Mouse (Mus musculus) liver, postnatal 0 days (tissue): ENCODE measurements around the gene Asb10. TPM values are rescaled to one million over a fixed set of nuclear protein-coding genes. Genes with fewer than 3 reads are reported as not detected.

Source experiments
- ATAC-seq: fragments of 200-750 bp; cut with Nextera tagmentation; 2 replicates; pipeline ENCODE4 v1.8.0; 2017; ENCODE audit warnings: mild to moderate bottlenecking, moderate library complexity
- DNase-seq: peaks from one replicate; pipeline ENCODE4 v3.0.0-alpha.2; 2016
- H3K27ac ChIP-seq: fragments of 300-500 bp; sonication (generic); 2 replicates; pipeline ENCODE4 v1.5.1; 2014; ENCODE audit warnings: antibody characterized with exemption, moderate library complexity, mild to moderate bottlenecking, low read depth
- H3K27me3 ChIP-seq: fragments of 300-500 bp; sonication (generic); 2 replicates; pipeline ENCODE4 v1.6.1; 2014; ENCODE audit warnings: low read length, control low read depth, mixed read lengths; ENCODE audit not compliant: insufficient read depth
- H3K36me3 ChIP-seq: fragments of 300-500 bp; sonication (generic); replicated peaks from 2 replicates; pipeline ENCODE4 v1.6.1; 2014; ENCODE audit warnings: mild to moderate bottlenecking, control low read depth, low read length, moderate library complexity, mixed read lengths; ENCODE audit not compliant: insufficient read depth
- H3K4me1 ChIP-seq: fragments of 300-500 bp; sonication (generic); 2 replicates; pipeline ENCODE4 v1.6.1; 2014; ENCODE audit warnings: antibody characterized with exemption, mild to moderate bottlenecking, control low read depth; ENCODE audit not compliant: insufficient read depth
- H3K4me2 ChIP-seq: fragments of 300-500 bp; sonication (generic); 2 replicates; pipeline ENCODE4 v1.6.1; 2014; ENCODE audit warnings: low read depth, mild to moderate bottlenecking, low read length, moderate library complexity, mixed read lengths
- H3K4me3 ChIP-seq: fragments of 300-500 bp; sonication (generic); 2 replicates; pipeline ENCODE4 v1.5.1; 2014; ENCODE audit warnings: low read depth, low read length
- H3K9ac ChIP-seq: fragments of 300-500 bp; sonication (generic); replicated peaks from 2 replicates; pipeline ENCODE4 v1.6.1; 2014; ENCODE audit warnings: mild to moderate bottlenecking, moderate library complexity
- H3K9me3 ChIP-seq: fragments of 300-500 bp; sonication (generic); 2 replicates; pipeline ENCODE4 v1.6.1; 2016; ENCODE audit warnings: mild to moderate bottlenecking, control low read depth, low read length, mixed read lengths
- CTCF ChIP-seq: sonication (generic); IDR thresholded peaks from 2 replicates; pipeline ENCODE4 v1.5.1; 2016; ENCODE audit warnings: antibody characterized with exemption, low read depth
- EP300 ChIP-seq: IDR thresholded peaks from 2 replicates; pipeline ENCODE4 v1.6.1; 2016; ENCODE audit warnings: antibody characterized with exemption, low read depth, mild to moderate bottlenecking
- WGBS: fragments of 180-500 bp; shearing (Covaris S2); extraction: QIAGEN DNeasy Blood & Tissue Kit; methylation state at CpG from one replicate; pipeline ENCODE4 v1.1.7; 2014; ENCODE audit not compliant: insufficient replicate concordance; 5-methylcytosine and 5-hydroxymethylcytosine counted together
- polyA plus RNA-seq: library from polyadenylated mRNA; unstranded; fragments of >200 nt; fragmentation: Nextera tagmentation; extraction: Ambion mirVana; gene quantifications from 2 replicates; pipeline ENCODE4 v1.2.1, GENCODE M21; 2015

Asb10 gene
- polyA plus RNA-seq, 1 experiment from 2014 or later = 0.06 TPM

DNA sequence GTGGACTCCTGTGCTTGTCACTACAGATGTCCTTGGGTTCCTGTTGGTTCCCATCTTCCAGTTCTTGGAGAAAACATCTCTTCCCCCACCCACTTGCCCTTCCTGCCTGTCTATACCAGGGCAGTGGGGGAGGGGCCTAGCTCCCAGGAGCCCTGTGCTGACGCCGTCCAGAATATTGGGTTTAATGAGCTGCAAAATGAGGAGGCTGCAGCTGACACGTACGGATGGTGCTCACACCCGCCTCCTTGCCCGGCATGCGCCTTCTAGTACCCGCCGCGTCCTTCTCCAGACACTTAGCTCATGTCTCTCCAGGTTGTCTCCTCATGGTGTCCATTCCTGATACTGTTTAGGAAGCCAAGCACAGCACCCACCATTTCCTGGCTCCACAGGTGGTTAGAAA lies 41.7 kb downstream of the Asb10 start:
- TF ChIP-seq CTCF (no peak), EP300 (no peak)
- Histone ChIP-seq H3K4me3 (no peak overlapping the region), H3K9ac (no peak overlapping the region), H3K36me3 (peaks cover 22% of the 10 kb centered on the region), H3K27me3 (no peaks in the 10 kb centered on the region), H3K4me1 (no peaks in the 10 kb centered on the region), H3K27ac (no peak overlapping the region), H3K9me3 (no peaks in the 10 kb centered on the region), H3K4me2 (no peak overlapping the region)
- DNase-seq (no peak), ATAC-seq (no peak)
- WGBS = 83% methylated on average over 10 of the region's 10 CpGs

DNA sequence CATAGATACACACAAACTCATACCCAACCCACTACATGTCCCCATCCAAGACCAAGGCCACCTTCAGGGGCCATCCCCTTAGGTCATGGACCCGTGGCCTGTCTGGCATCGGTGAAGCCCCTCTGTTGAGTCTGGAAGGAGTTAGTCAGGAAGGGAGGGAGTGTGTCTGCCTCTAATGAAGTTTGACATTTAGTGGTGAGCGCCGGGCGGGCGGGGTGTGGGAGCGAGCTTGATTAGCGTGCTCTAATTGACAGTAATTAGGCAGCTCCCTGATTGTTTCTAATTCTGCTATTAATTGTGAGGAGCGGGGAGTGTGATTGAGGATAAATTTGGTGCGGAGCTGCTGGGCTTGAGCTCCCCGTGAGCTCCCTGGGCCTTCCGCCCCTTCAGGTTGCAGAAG lies 43.3 kb downstream of the Asb10 start:
- WGBS = 86% methylated on average over 12 of the region's 12 CpGs
- ATAC-seq = no peak

DNA sequence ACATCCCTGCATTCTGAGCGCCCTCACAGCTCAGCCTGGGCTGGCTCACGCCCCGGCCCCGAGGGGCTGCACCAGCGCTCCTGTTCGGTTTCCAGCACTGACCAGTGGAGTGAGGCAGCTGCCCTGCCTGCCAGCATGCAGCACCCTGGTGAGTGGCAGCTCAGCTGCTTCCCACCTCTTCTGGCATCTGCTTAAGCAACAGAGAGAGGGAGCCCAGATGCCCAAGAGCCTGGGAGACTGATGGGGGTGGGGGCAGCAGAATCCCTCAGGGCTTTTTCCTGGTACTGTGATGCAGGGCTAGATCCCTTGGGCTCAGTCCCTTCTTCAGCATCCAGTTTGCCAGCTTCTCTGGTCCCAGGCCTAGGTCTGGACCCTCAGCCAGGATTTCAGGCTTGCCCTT lies 44.0 kb downstream of the Asb10 start:
- H3K4me1 ChIP-seq = no peaks in the 10 kb centered on the region
- no peak overlapping the region for H3K27ac ChIP-seq
- 93% methylated on average over 6 of the region's 6 CpGs for WGBS
- H3K9me3 ChIP-seq = no peaks in the 10 kb centered on the region
- DNase-seq (no peak), ATAC-seq (no peak)
- TF ChIP-seq CTCF (no peak), EP300 (no peak)
- no peak overlapping the region for H3K4me3 ChIP-seq
- H3K27me3 ChIP-seq = no peaks in the 10 kb centered on the region
- H3K4me2 ChIP-seq = no peak overlapping the region
- H3K9ac ChIP-seq = no peak overlapping the region
- peaks cover 38% of the 10 kb centered on the region for H3K36me3 ChIP-seq

More for the DNA sequence above, 43.3 kb downstream of the Asb10 start:
- Histone ChIP-seq H3K4me3 (no peak overlapping the region), H3K4me2 (no peak overlapping the region), H3K9me3 (no peaks in the 10 kb centered on the region), H3K9ac (no peak overlapping the region), H3K27me3 (no peaks in the 10 kb centered on the region), H3K36me3 (peaks cover 33% of the 10 kb centered on the region), H3K27ac (no peak overlapping the region), H3K4me1 (no peaks in the 10 kb centered on the region)
- TF ChIP-seq CTCF (no peak), EP300 (no peak)
- DNase-seq = no peak

DNA sequence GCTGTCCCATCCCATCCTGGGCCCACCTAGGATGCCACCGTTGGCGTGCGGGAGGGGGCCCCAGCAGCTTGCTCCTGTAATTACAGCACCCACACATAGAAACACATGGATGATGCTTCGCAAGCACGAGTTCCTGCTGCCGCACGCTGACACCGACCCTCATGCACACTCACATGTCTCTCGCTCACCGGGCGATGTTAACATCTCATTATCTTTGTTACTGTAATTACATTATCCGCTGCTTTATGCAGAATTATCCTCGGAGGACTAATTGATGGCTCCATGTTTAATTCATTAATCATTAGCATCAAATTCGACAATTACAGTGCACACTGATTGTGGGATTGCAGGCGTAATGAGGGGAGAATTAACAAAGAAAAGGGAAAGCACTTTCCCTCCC lies 45.8 kb downstream of the Asb10 start:
- no peak for DNase-seq
- H3K4me3 ChIP-seq = no peak overlapping the region
- no peak overlapping the region for H3K4me2 ChIP-seq
- TF ChIP-seq EP300 = no peak
- no peak for TF ChIP-seq CTCF
- 86% methylated on average over 15 of the region's 15 CpGs for WGBS
- H3K9ac ChIP-seq = no peak overlapping the region
- H3K27me3 ChIP-seq = no peaks in the 10 kb centered on the region
- H3K27ac ChIP-seq = no peak overlapping the region
- no peak for ATAC-seq
- H3K4me1 ChIP-seq = no peaks in the 10 kb centered on the region
- H3K9me3 ChIP-seq = no peaks in the 10 kb centered on the region
- H3K36me3 ChIP-seq = peaks cover 36% of the 10 kb centered on the region

DNA sequence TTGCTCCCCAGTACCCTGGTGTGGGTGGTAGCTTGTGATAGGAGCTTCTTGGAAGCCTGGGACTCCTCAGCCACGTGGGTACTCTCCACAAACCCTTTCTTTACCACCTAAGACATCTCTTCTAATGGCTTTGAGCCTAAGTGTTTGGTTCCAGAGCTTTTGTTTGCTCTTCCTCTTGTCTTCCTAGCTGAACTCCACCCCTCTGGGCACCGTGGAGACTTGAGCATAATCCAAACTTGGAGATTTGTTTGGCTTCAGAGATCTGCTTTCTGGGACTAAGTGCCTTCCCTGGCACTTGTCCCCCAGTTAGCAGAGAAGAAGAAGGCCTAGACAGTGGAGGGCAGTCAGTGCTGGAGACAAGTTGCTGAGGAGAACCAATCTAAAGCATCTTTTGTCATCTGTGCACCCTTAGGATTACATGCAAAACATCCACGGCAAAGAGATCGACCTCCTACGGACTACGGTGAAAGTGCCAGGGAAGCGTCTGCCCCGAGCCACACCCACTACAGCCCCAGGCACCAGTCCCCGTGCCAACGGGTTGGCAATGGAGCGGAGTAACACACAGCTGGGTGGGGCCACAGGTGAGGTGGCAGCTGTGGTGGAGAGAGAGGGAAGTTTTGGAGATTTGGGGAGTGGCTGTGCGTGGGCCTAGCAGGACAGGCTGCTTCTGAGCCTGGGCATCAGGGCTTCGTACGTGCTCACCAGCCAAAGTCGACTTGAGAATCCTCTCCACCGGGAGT lies 48.1 kb downstream of the Asb10 start:
- Histone ChIP-seq H3K9me3 (no peaks in the 10 kb centered on the region), H3K4me3 (no peak overlapping the region), H3K27me3 (no peaks in the 10 kb centered on the region), H3K27ac (no peak overlapping the region), H3K4me1 (no peaks in the 10 kb centered on the region), H3K4me2 (no peak overlapping the region), H3K36me3 (peaks cover 52% of the 10 kb centered on the region), H3K9ac (no peak overlapping the region)
- WGBS = 80% methylated on average over 16 of the region's 16 CpGs
- DNase-seq (no peak), ATAC-seq (no peak)
- no peak for TF ChIP-seq EP300
- TF ChIP-seq CTCF = no peak

DNA sequence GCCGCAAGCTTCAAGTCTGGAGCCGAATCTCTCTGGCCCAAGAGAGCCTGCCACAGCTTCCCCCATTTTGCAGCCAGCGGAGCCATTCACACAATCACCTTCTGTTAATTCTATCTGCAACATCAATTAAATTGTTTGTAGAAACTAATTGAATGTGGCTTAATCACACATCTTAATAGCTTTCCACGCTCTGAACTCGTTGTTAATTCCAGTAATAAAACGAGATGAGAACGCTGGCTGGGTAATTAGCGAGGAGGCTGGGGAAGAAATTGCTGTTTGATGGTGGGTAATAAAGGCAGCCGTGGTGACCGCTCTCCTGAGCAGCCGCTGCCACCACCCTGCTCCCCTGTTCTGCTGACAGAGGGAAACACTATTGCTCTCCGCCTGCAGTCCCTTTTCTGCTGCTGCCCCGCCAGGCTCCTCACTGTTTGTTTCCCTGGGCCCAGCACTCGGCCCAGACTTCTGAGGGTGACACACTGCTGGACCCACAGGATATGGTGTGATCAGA lies 50.3 kb downstream of the Asb10 start:
- H3K36me3 ChIP-seq = peaks cover 55% of the 10 kb centered on the region
- H3K9ac ChIP-seq = no peak overlapping the region
- no peak overlapping the region for H3K4me2 ChIP-seq
- ATAC-seq (no peak), DNase-seq (no peak)
- no peak overlapping the region for H3K27ac ChIP-seq
- H3K9me3 ChIP-seq = no peaks in the 10 kb centered on the region
- 83% methylated on average over 14 of the region's 14 CpGs for whole genome bisulfite sequencing
- H3K27me3 ChIP-seq = no peaks in the 10 kb centered on the region
- no peak overlapping the region for H3K4me3 ChIP-seq
- TF ChIP-seq EP300 (no peak), CTCF (no peak)
- H3K4me1 ChIP-seq = 0 out of 2 replicates have a peak, but pooled peaks cover 2% of the 10 kb centered on the region
